Mouse (Mus musculus) midbrain, embryonic 16.5 days (tissue): ENCODE results near the gene Bend6. TPM values are rescaled to one million over a fixed set of nuclear protein-coding genes. Genes with fewer than 3 reads are reported as not detected.
"Not testable (repeated sequence)": the region's sequence is repeated elsewhere in the genome, so short reads cannot be mapped to it uniquely, and the experiment has no call there.

ENCODE experiments used
- ATAC-seq: fragments of 200-750 bp; cut with Nextera tagmentation; 2 replicates; pipeline ENCODE4 v1.8.0; 2017; ENCODE audit warnings: moderate TSS enrichment
- H3K27ac ChIP-seq: fragments of 300-500 bp; sonication (generic); 2 replicates; pipeline ENCODE4 v1.5.1; 2014; ENCODE audit warnings: mild to moderate bottlenecking, low read length, mixed read lengths
- H3K27me3 ChIP-seq: fragments of 300-500 bp; sonication (generic); 2 replicates; pipeline ENCODE4 v1.6.1; 2014; ENCODE audit warnings: low read depth, low read length, mixed read lengths; ENCODE audit not compliant: control insufficient read depth, insufficient read depth
- H3K36me3 ChIP-seq: fragments of 300-500 bp; sonication (generic); 2 replicates; pipeline ENCODE4 v1.6.1; 2014; ENCODE audit warnings: mild to moderate bottlenecking, low read length, moderate library complexity, mixed read lengths; ENCODE audit not compliant: control insufficient read depth, insufficient read depth
- H3K4me1 ChIP-seq: fragments of 300-500 bp; sonication (generic); 2 replicates; pipeline ENCODE4 v1.6.1; 2014; ENCODE audit warnings: mild to moderate bottlenecking, low read length, mixed read lengths; ENCODE audit not compliant: control insufficient read depth, insufficient read depth
- H3K4me2 ChIP-seq: fragments of 300-500 bp; sonication (generic); 2 replicates; pipeline ENCODE4 v1.6.1; 2014; ENCODE audit warnings: mild to moderate bottlenecking, low read length, mixed read lengths
- H3K4me3 ChIP-seq: fragments of 300-500 bp; sonication (generic); 2 replicates; pipeline ENCODE4 v1.5.1; 2014; ENCODE audit warnings: low read depth, mild to moderate bottlenecking, low read length, moderate library complexity, mixed read lengths
- H3K9ac ChIP-seq: fragments of 300-500 bp; sonication (generic); 2 replicates; pipeline ENCODE4 v1.6.1; 2014; ENCODE audit warnings: low read depth, low read length, mixed read lengths
- H3K9me3 ChIP-seq: fragments of 300-500 bp; sonication (generic); replicated peaks from 2 replicates; pipeline ENCODE4 v1.6.1; 2014; ENCODE audit warnings: mild to moderate bottlenecking, low read length, mixed read lengths; ENCODE audit not compliant: control insufficient read depth, poor library complexity, severe bottlenecking
- WGBS: fragments of 180-500 bp; shearing (Covaris S2); extraction: QIAGEN DNeasy Blood & Tissue Kit; methylation state at CpG from one replicate; pipeline ENCODE4 v1.1.7; 2014; 5-methylcytosine and 5-hydroxymethylcytosine counted together
- polyA plus RNA-seq: library from polyadenylated mRNA; unstranded; fragments of >200 nt; fragmentation: Nextera tagmentation; extraction: Ambion mirVana; gene quantifications from 2 replicates; pipeline ENCODE4 v1.2.1, GENCODE M21; 2015

Gene Bend6
- polyA plus RNA-seq, 1 experiment from 2014 or later = 76.0 TPM

DNA sequence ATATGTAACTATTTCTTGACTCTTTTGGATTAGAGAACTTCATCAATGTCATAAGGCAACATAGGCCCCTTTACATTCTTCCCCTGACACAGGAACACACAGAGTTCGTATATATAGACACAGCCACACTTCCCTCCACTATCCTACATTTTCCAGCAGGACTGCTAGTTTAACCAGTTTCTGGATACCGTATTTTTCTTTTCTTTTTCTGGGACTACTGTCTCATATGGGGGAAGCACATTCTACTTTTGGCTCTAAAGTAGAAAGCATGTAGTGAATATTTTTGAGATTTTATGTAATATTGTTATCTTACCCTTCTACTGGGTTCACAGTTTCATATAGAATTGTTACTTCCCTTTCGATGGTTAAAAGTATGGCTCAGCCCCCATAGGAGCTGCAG is 38.2 kb downstream of the Bend6 start:
- no peak overlapping the region for H3K27ac ChIP-seq
- no peak overlapping the region for H3K9ac ChIP-seq
- WGBS = 94% methylated on average over 3 of the region's 3 CpGs
- no peaks in the 10 kb centered on the region for H3K4me1 ChIP-seq
- H3K9me3 ChIP-seq = 0 out of 2 replicates have a peak, but pooled peaks cover 3% of the 10 kb centered on the region
- H3K36me3 ChIP-seq = 0 out of 2 replicates have a peak, but pooled peaks cover 2% of the 10 kb centered on the region
- no peak overlapping the region for H3K4me3 ChIP-seq
- H3K27me3 ChIP-seq = no peaks in the 10 kb centered on the region
- no peak for ATAC-seq
- H3K4me2 ChIP-seq = no peak overlapping the region

DNA sequence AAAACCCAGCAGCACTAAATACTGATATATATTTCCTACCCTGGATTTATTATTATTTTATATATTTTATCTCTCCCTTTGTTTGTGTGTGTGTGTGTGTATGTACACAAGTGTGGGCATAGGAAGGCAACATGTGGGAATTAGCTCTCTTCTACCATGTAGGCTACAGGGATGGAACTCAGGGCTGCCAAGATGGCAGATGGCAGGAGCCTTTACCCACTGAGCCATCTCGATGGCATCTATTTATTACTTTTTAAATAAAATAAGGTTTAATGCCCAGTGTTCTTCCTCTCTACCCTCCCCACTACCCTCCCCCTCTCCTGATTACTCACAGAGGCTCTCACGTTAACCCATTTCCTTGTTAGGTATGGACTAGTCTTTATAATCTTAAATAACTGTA is 38.6 kb downstream of the Bend6 start:
- H3K4me2 ChIP-seq = no peak overlapping the region
- no peaks in the 10 kb centered on the region for H3K4me1 ChIP-seq
- ATAC-seq = no peak
- H3K27ac ChIP-seq = no peak overlapping the region
- H3K36me3 ChIP-seq = 0 out of 2 replicates have a peak, but pooled peaks cover 2% of the 10 kb centered on the region
- H3K9ac ChIP-seq = no peak overlapping the region
- 0 out of 2 replicates have a peak, but pooled peaks cover 3% of the 10 kb centered on the region for H3K9me3 ChIP-seq
- no peaks in the 10 kb centered on the region for H3K27me3 ChIP-seq
- no peak overlapping the region for H3K4me3 ChIP-seq
- WGBS = 94% methylated on average over 2 of the region's 2 CpGs

DNA sequence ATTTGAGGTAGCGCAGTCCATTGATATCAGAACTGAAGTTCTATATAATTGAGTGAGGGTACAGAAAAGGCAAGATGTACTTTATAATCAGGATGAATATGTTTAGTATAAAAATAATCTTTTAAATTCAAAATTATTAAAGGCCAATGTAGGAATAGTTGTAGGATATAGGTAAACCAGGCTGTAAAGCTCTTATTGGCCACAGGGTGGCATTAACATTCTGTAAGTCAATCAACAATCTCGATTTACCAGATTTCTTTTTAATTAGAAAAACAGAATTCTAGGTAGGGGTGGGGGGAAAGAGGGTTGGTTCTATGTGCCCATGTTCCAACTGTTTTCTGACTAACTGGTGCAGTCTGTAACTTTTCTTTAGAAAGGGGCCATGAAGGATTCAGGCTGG is 60.8 kb downstream of the Bend6 start:
- 96% methylated on average over 2 of the region's 2 CpGs for WGBS

DNA sequence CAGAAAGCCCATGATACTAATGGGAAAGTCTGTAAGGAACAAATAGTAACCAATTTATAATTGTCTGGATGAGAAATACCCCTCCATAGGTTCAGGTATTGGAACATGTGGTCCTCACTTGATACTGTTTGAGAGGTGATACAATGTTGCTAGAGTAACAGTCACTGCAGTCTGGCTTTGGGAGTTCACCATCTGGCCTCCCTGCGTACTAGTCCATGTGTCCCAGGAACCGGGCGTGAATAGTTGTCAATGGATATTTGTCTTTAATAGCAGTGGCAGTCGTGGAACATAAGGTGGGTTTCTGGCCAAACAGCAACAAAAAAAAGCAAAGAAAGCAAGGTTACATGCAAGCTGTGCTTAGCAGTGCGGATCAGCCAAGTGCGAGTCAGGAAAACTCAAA is 63.8 kb downstream of the Bend6 start:
- Histone ChIP-seq H3K27me3 (no peaks in the 10 kb centered on the region), H3K27ac (no peak overlapping the region), H3K9ac (no peak overlapping the region), H3K4me1 (no peaks in the 10 kb centered on the region), H3K4me3 (no peak overlapping the region), H3K9me3 (no peaks in the 10 kb centered on the region), H3K36me3 (no peaks in the 10 kb centered on the region), H3K4me2 (no peak overlapping the region)
- ATAC-seq = no peak
- whole genome bisulfite sequencing = 72% methylated on average over 6 of the region's 6 CpGs

More for the DNA sequence above, 60.8 kb downstream of the Bend6 start:
- H3K4me2 ChIP-seq = no peak overlapping the region
- no peak overlapping the region for H3K27ac ChIP-seq
- H3K36me3 ChIP-seq = no peaks in the 10 kb centered on the region
- H3K4me1 ChIP-seq = no peaks in the 10 kb centered on the region
- H3K9me3 ChIP-seq = no peaks in the 10 kb centered on the region
- H3K4me3 ChIP-seq = no peak overlapping the region
- no peaks in the 10 kb centered on the region for H3K27me3 ChIP-seq
- H3K9ac ChIP-seq = no peak overlapping the region
- ATAC-seq = no peak

DNA sequence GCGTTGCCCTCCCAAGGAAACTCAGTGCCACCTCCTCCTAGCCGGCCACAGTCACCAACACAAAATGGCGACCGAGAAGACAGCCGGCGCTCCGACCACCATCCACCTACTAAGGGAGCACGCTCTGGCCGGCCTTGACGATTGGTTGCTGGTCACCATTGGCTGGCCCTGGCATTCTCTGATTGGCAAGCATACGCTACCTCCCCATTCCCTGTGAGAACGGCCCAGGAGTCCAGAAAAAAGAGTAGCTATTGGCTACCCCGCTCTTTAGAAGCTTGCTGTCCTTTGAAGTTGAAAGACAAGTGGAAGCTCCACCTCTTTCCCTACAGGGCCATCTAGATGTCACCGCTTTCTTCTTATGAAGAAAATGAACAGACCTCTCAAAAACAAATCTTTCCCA is 68.7 kb downstream of the Bend6 start:
- not testable (repeated sequence) for ATAC-seq, H3K4me2 ChIP-seq, H3K27ac ChIP-seq, H3K9ac ChIP-seq, H3K36me3 ChIP-seq, H3K27me3 ChIP-seq, H3K4me3 ChIP-seq, H3K9me3 ChIP-seq, H3K4me1 ChIP-seq
- 98% methylated on average over 14 of the region's 14 CpGs for WGBS

DNA sequence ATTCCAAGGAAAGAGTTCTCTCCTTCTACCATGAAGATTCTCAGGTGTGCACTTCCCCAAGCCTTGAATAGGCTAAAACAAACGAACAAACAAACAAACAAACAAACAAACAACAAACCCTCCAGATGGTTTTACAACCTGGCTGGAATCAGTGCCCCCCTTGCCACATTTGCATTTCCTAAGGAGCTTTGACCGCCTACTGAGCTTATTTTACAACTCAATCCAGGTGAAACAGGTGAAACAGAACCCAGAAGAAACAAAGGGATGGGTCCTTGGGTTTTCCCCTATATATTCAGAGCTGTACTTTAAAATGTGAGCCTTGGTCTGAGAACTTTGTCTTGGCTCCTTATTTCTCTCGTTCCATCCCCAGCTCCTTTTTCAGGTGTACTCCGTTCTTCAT is 77.0 kb downstream of the Bend6 start:
- H3K9me3 ChIP-seq = no peaks in the 10 kb centered on the region
- H3K4me1 ChIP-seq = no peaks in the 10 kb centered on the region
- H3K36me3 ChIP-seq = no peaks in the 10 kb centered on the region
- H3K27me3 ChIP-seq = no peaks in the 10 kb centered on the region
- H3K27ac ChIP-seq = no peak overlapping the region
- H3K9ac ChIP-seq = no peak overlapping the region
- 72% methylated on average over 4 of the region's 4 CpGs for WGBS
- H3K4me3 ChIP-seq = no peak overlapping the region
- ATAC-seq = no peak
- no peak overlapping the region for H3K4me2 ChIP-seq

DNA sequence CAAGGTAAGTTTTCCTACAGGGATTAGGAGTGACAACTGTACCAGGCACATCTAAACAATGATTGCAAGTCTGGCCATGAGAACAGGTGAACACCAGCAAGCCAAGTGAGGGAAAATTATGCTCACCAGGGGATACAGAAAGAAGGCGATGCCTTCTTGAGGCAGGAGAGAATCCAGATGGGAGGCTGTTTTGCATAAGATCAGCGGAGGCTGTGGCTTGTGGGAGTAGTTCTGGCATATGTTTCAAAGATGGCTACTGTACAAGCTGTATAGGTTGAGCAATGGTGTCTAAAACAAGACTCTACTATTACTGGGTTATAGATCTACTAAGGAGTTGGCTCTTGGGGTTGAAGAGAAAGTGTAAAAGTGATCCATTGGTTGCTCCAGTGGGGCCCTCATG is 89.7 kb downstream of the Bend6 start:
- Histone ChIP-seq H3K4me1 (peaks cover 8% of the 10 kb centered on the region), H3K36me3 (no peaks in the 10 kb centered on the region), H3K9me3 (no peaks in the 10 kb centered on the region; the same call in 1 of the 2 replicates), H3K27me3 (no peaks in the 10 kb centered on the region), H3K4me3 (no peak overlapping the region), H3K9ac (no peak overlapping the region), H3K27ac (no peak overlapping the region), H3K4me2 (no peak overlapping the region)
- no peak for ATAC-seq
- 87% methylated on average over 2 of the region's 2 CpGs for WGBS

DNA sequence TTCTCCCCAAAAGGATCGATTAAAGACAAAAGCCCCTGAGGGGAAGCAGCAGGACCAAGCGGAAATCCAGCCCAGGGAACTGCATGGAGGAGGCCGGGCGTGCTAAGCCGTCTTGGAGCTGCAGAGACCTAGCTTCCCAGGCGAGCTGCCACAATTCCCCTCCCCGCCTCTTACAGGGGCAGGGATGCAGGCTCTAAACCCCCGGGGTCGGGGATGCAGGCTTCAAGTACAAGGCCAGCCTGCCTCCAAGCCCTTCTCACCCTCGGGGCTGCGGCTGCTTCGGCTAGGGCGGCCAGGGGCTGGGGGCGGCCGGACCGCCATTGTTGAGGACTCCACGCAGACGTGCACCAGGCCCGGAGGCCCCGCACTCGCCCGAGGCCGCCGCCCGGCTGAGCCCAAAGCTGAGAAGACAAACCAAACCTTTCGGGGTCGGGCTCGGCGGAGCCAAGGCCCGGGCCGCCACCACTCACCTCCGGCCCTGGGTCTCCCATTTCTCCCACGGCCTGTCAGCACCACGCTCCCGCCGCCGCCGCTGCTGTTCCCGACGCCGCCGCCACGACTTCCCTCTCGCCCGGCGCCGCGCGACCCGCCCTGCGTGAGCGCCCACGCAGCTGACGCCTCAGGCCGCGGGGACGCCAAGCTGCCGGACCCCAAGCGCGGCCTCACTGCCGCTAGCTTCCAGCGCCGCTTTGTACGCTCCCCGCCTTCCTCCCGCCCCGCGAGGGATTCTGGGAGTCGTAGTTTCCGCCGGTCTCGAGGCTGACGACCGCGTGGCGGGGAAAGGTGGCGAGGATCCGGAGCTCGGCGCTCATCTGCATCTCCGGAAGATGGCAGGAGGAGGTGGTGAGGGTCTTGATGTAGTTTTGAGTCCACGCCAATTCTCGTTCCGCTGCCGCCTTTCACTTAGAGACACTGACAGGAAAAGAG is 93.5 kb downstream of the Bend6 start, which contains the start of gene Zfp451:
Zfp451 (minus strand) TSS at position 728 of the 927 bp plus-strand sequence.
- no peaks in the 10 kb centered on the region for H3K9me3 ChIP-seq
- no peaks in the 10 kb centered on the region for H3K27me3 ChIP-seq
- ATAC-seq = peak; percentile 97
- peaks cover 23% of the 10 kb centered on the region for H3K4me1 ChIP-seq
- peak within 1 kb of the TSS; percentile 73 for H3K4me2 ChIP-seq
- H3K9ac ChIP-seq = peak within 1 kb of the TSS; percentile 100
- peak within 1 kb of the TSS; percentile 81 for H3K4me3 ChIP-seq
- peak within 1 kb of the TSS; percentile 92 for H3K27ac ChIP-seq
- peaks cover 10% of the 10 kb centered on the region; the same call in 1 of the 2 replicates for H3K36me3 ChIP-seq
- WGBS = under 1% methylated on average over 82 of the region's 85 CpGs

DNA sequence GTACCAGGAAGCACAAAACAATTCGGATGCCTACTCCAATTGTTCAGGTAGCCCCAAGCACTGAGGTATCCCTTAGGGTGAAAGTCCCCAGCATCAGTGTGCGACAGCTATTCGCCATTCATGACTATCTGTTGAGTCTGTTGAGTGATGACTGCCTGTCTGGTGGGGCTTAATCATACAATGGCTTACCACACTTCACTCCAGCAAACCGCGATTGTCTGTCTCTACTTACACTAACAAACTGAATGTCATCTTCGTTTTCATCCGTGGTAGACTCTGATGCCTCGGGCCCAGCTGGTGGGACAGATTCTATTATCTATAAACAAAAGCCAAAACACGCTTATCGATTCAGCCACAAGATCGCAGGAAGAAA is 94.1 kb downstream of the Bend6 start:
- no peaks in the 10 kb centered on the region for H3K9me3 ChIP-seq
- peak overlapping the region; percentile 92 for H3K27ac ChIP-seq
- peak overlapping the region; percentile 73 for H3K4me2 ChIP-seq
- 4% methylated on average over 11 of the region's 11 CpGs for WGBS
- no peaks in the 10 kb centered on the region for H3K27me3 ChIP-seq
- peak; percentile 2; the same call in 1 of the 2 replicates for ATAC-seq
- peaks cover 23% of the 10 kb centered on the region for H3K4me1 ChIP-seq
- H3K36me3 ChIP-seq = peaks cover 13% of the 10 kb centered on the region
- peak overlapping the region; percentile 81 for H3K4me3 ChIP-seq
- peak overlapping the region; percentile 100 for H3K9ac ChIP-seq
